ENCODE assay signal across 17 mouse cellular contexts in the genomic region with DNA sequence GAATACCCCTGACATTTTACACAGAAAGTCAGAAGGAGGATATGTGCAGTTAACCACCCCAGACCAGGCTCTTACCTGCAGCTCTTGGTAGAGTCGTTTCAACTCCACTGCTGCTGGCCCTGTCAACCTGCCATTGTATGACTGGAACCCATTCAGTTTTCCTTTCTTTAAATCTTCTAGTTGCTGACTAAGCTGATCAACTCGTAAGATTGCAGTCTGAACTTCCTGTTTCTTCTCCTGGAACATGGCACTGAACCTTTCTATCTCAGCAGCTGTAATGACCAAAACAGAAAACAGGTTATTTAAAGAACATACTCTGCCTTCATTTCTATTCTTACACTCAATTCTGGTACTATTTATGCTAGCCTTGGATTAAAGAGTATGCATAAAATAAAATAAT.
"Had no signal": no experiment of that assay in that cellular context is flagged by ENCODE, and none has a peak within 500 bp of the region (broad histone marks: within the 10 kb centered on the region; RNA-seq: fewer than 3 reads in every experiment).

No protein-coding gene starts in this region.

- H3K27ac ChIP-seq: kidney, embryonic 15.5 days; limb, embryonic 13.5 days; stomach, embryonic 15.5 days had no signal

- H3K4me3 ChIP-seq: kidney, embryonic 15.5 days; limb, embryonic 13.5 days; liver, embryonic 15.5 days; myocyte; stomach, embryonic 15.5 days had no signal

- H3K9ac ChIP-seq: kidney, embryonic 15.5 days; limb, embryonic 13.5 days; liver, embryonic 15.5 days; stomach, embryonic 15.5 days had no signal

- H3K4me1 ChIP-seq: kidney, embryonic 15.5 days; limb, embryonic 13.5 days; stomach, embryonic 15.5 days had no signal

- ATAC-seq: lung, postnatal 0 days had no signal

- DNase-seq: kidney, adult 18-20 months; kidney, postnatal 14 days; layer of hippocampus, adult 9-11 months; left cerebral cortex, postnatal 4 days; lung, adult 2 months; lung, postnatal 36 days; midbrain, embryonic 14.5 days; right cerebral cortex, postnatal 4 days; spleen, adult 18-20 months; thymus, adult 2 months; thymus, postnatal 4 days had no signal

- H3K9me3 ChIP-seq: kidney, embryonic 15.5 days; limb, embryonic 13.5 days; liver, embryonic 15.5 days; stomach, embryonic 15.5 days had no signal

- H3K27me3 ChIP-seq: kidney, embryonic 15.5 days; limb, embryonic 13.5 days; liver, embryonic 15.5 days; stomach, embryonic 15.5 days had no signal
